Mouse (Mus musculus): ENCODE results near the gene Megf11. TPM values are rescaled to one million over a fixed set of nuclear protein-coding genes. Genes with fewer than 3 reads are reported as not detected.
A peak's percentile ranks its signal among the peaks of the same experiment; 100 is the strongest.

Gene Megf11
- polyA plus RNA-seq, 1 experiment from 2014 or later: 0.96 TPM

DNA sequence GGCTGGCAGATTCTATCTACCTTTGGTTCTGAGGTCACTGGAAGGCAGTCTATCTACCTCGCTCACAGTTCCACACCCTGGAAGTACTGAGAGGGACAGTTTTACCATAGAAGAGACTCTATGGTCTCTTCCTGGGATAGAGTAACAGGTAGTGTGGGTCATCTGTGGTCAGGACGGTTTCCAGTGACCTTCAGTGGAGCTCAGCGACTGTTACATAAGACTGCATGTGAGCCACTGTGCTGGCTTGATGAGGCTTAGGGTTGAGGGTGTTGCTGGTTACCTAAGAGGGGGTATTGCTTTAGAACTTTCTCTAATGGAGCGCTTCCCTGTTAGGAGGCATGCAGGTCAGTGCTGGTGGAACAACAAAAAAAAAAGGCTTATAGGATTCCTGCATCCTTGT, 68.8 kb downstream of the Megf11 start:
- peaks cover 3% of the 10 kb centered on the region for H3K27me3 ChIP-seq (replicated peaks; ENCODE audit: low read depth, poor library complexity, severe bottlenecking)
- no peak overlapping the region for H3K27ac ChIP-seq (replicated peaks)
- H3K36me3 ChIP-seq (replicated peaks): no peaks in the 10 kb centered on the region
- H3K9me3 ChIP-seq: no peaks in the 10 kb centered on the region
- no peak overlapping the region for H3K4me3 ChIP-seq
- H3K4me1 ChIP-seq: peaks cover 49% of the 10 kb centered on the region
- no peak for DNase-seq (ENCODE audit: low spot score)
- 81% methylated on average over 4 of the region's 4 CpGs for whole genome bisulfite sequencing

DNA sequence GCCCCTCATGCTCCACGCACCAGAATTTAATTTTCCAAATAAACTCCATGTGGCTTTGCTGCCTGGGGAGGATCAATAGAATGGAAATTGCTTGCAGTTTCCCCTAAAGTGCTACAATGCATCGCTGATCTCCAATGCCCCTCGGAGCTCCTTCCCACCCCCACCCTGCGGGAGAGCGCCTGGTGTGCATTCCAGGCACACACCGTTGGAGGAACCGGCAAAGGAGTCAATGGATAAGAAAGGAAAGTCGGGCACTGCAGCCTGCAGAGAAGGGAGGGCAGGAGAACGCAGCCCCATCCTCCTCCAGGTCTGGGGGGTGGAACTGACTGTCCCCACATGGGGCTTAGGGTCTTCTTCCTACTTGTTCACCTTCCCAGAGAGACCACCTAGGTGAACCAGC, 70.5 kb downstream of the Megf11 start:
- peak; percentile 49 for DNase-seq (ENCODE audit: low spot score)
- H3K27ac ChIP-seq (replicated peaks): peak overlapping the region; percentile 67
- H3K9me3 ChIP-seq: no peaks in the 10 kb centered on the region
- peaks cover 3% of the 10 kb centered on the region for H3K27me3 ChIP-seq (replicated peaks; ENCODE audit: low read depth, poor library complexity, severe bottlenecking)
- WGBS: 1% methylated on average over 9 of the region's 9 CpGs
- H3K4me1 ChIP-seq: peaks cover 46% of the 10 kb centered on the region
- no peaks in the 10 kb centered on the region for H3K36me3 ChIP-seq (replicated peaks)
- H3K4me3 ChIP-seq: peak overlapping the region; percentile 26

DNA sequence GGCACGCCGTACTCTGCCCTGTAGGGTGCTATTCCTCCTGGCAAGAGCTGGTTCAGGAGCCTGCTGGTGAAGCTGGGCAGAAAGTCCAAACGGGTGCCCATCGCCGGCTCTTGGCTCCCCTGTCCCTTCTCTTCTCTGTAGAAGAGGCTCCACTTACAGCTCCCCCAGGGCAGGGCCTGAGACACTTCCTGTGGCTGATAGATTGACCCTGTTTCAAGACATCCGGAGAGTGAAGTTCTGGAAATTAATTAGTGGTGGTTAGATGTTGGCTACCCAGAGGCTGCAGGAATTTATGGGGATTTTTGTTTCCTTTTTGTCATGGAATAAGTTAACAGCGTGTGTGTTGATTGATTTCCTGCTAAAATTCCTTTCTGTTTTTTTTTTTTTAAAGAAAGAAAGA, 72.2 kb downstream of the Megf11 start:
- no peak for DNase-seq (ENCODE audit: low spot score)
- H3K27ac ChIP-seq (replicated peaks): peak overlapping the region; percentile 12
- no peaks in the 10 kb centered on the region for H3K9me3 ChIP-seq
- no peaks in the 10 kb centered on the region for H3K36me3 ChIP-seq (replicated peaks)
- H3K4me1 ChIP-seq: peaks cover 48% of the 10 kb centered on the region
- H3K4me3 ChIP-seq: no peak overlapping the region
- 56% methylated on average over 7 of the region's 7 CpGs for WGBS
- H3K27me3 ChIP-seq (replicated peaks; ENCODE audit: low read depth, poor library complexity, severe bottlenecking): peaks cover 3% of the 10 kb centered on the region

DNA sequence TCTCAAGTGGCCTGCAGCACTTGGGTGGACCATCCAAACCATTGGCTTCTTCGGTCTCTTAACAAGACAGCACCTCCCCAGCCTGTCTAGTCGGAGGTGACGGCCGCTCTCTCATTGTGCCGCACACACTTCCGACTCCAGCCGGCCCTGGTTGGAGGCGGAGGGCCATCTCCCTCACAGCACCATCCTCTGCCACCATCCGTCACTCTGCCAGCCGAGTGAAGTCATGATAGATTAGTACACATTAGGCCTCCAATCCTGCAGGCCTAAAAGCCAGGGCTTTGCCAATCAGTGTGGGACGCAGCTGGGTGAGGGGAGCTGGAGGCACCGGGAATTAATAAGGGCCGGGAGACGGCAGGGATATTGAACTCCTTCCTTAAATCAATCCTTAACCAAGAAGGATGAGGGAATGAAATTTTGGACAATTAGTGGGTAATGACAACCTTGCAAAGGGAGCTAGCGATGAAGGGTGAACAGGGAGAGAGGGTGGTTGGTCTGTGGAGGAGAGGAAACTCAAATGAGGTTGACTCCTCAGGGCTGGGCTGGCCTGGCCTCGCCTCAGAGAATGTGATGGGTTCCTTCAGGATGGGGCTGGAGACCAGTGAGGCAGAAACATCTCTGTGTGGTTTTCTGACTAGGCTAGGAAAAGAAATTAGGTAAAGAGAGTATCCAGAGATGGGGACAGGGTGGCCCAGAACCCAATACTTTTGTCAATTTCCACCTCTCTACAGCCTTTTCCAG, 76.3 kb downstream of the Megf11 start:
- no peak for DNase-seq (ENCODE audit: low spot score)
- Histone ChIP-seq H3K27me3 (replicated peaks; ENCODE audit: low read depth, poor library complexity, severe bottlenecking) (peaks cover 3% of the 10 kb centered on the region; the same call in 1 of the 2 replicates), H3K4me3 (no peak overlapping the region), H3K9me3 (no peaks in the 10 kb centered on the region), H3K36me3 (replicated peaks) (no peaks in the 10 kb centered on the region), H3K4me1 (peaks cover 32% of the 10 kb centered on the region), H3K27ac (replicated peaks) (no peak overlapping the region)
- WGBS: 87% methylated on average over 16 of the region's 16 CpGs

DNA sequence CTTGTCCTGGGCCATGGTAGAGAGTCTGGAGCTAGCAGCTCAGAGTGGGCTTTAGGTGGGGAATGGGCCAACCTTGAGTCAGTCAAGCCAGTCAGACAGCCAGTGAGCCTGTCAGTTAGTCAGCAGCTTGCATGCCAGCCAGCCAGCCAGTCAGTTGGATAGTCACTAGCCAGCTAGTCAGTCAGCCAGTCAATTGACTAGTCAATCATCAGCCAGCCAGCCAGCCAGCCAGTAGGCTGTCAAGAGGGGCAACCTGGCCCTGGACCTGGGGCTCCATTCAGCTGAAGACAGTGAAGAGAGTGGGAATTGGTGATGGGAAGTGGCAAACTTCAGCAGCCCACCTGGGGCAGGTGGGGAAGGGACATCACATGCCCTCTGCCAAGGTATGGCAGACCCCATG, 77.4 kb downstream of the Megf11 start:
- Histone ChIP-seq H3K27me3 (replicated peaks; ENCODE audit: low read depth, poor library complexity, severe bottlenecking) (peaks cover 3% of the 10 kb centered on the region; the same call in 1 of the 2 replicates), H3K27ac (replicated peaks) (no peak overlapping the region), H3K4me1 (peaks cover 20% of the 10 kb centered on the region)

DNA sequence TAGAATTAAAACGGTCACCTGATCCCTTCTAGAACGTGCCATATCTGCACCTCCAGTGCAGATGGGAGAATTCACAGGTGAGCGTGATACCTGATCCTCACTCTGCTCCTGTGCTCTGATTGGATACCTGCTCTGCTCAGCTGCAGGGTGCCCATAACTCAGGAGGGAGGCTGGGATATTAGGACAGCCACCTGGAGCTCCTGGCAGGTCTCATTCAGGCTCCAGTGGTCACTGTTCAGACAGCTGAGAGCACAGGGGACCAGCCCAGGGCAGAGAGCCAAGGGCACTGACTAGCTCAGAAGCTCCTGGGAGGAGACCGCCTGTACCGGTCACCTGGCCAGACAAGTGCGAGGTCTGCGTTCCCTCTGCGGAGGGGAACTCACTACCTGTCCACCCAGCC, 80.7 kb downstream of the Megf11 start:
- H3K27me3 ChIP-seq (replicated peaks; ENCODE audit: low read depth, poor library complexity, severe bottlenecking): peaks cover 3% of the 10 kb centered on the region; the same call in 1 of the 2 replicates
- WGBS: 71% methylated on average over 8 of the region's 8 CpGs
- no peaks in the 10 kb centered on the region for H3K9me3 ChIP-seq
- H3K36me3 ChIP-seq (replicated peaks): no peaks in the 10 kb centered on the region
- no peak for DNase-seq (ENCODE audit: low spot score)
- no peak overlapping the region for H3K4me3 ChIP-seq
- peaks cover 8% of the 10 kb centered on the region; the same call in 1 of the 2 replicates for H3K4me1 ChIP-seq
- no peak overlapping the region for H3K27ac ChIP-seq (replicated peaks)

More for the DNA sequence above, 77.4 kb downstream of the Megf11 start:
- Histone ChIP-seq H3K36me3 (replicated peaks) (no peaks in the 10 kb centered on the region), H3K4me3 (no peak overlapping the region), H3K9me3 (no peaks in the 10 kb centered on the region)
- no peak for DNase-seq (ENCODE audit: low spot score)

DNA sequence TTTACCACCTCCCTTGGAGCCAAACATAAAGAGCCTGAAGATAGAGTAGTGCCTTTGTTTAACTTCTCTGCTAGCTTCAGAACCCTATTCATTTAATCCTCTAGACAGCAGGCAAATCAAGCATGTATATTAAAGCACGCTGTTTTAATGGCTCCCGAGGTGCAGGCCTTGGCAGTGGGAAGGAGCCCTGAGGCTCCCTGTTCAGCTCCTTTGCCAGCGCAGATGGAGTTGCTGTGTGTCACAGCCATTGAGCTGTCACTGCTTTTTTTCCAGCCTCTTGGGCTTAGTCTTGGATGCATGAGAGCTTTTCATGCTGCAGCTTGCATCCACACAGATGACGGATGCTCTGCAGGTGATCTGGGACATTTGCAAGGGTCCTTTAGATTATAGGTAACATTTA, 81.1 kb downstream of the Megf11 start:
- 0 out of 2 replicates have a peak, but pooled peaks cover 6% of the 10 kb centered on the region for H3K4me1 ChIP-seq
- no peak overlapping the region for H3K27ac ChIP-seq (replicated peaks)
- H3K27me3 ChIP-seq (replicated peaks; ENCODE audit: low read depth, poor library complexity, severe bottlenecking): peaks cover 3% of the 10 kb centered on the region; the same call in 1 of the 2 replicates
- DNase-seq (ENCODE audit: low spot score): no peak
- H3K9me3 ChIP-seq: no peaks in the 10 kb centered on the region
- no peaks in the 10 kb centered on the region for H3K36me3 ChIP-seq (replicated peaks)
- no peak overlapping the region for H3K4me3 ChIP-seq
- 58% methylated on average over 4 of the region's 4 CpGs for WGBS

DNA sequence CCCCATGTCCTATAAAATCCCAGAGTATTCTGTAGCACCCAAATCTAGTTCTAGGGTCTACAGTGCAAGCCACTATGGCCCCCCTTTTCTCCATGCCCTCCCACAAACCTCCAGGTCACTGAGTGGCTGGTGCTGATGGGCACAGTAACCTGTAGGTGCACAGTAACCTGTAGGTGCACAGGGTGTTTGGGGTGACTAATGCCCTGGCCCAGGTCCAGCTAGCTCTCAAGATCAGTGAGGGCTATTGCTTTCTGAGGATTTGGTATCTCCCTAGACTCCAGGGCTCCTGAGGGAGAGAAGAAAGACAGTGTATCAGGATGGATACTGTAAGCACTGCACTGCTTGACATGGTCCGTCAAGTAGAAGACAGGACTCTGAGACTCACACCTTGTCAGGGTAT, 85.4 kb downstream of the Megf11 start:
- H3K4me1 ChIP-seq: peaks cover 29% of the 10 kb centered on the region
- no peaks in the 10 kb centered on the region for H3K9me3 ChIP-seq
- DNase-seq (ENCODE audit: low spot score): no peak
- H3K27me3 ChIP-seq (replicated peaks; ENCODE audit: low read depth, poor library complexity, severe bottlenecking): peaks cover 14% of the 10 kb centered on the region
- H3K27ac ChIP-seq (replicated peaks): no peak overlapping the region
- no peak overlapping the region for H3K4me3 ChIP-seq
- WGBS: 91% methylated on average over 1 of the region's 1 CpGs
- no peaks in the 10 kb centered on the region for H3K36me3 ChIP-seq (replicated peaks)

DNA sequence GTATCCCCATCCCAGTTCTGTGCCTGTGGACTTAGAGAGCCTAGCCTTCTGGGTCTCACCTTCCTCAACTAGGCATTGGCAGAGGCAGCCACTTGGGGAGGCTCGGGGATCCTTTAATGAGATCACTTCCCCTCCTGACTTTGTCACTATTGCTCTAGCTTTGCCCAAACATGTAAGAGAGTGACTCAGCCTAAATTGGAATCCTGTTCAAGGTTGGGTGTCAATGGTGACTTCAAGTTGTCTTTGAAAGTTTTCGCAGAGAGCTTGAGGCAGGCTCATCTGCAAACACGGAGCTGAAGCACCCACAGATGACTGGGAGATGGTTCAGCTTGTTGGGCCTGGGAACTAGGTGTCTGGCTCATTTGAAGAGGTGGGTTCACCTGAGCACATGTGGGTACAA, 85.9 kb downstream of the Megf11 start:
- Histone ChIP-seq H3K36me3 (replicated peaks) (no peaks in the 10 kb centered on the region), H3K27ac (replicated peaks) (no peak overlapping the region), H3K4me3 (no peak overlapping the region), H3K9me3 (no peaks in the 10 kb centered on the region), H3K27me3 (replicated peaks; ENCODE audit: low read depth, poor library complexity, severe bottlenecking) (peaks cover 14% of the 10 kb centered on the region), H3K4me1 (peaks cover 30% of the 10 kb centered on the region)
- 89% methylated on average over 3 of the region's 3 CpGs for WGBS
- DNase-seq (ENCODE audit: low spot score): no peak

DNA sequence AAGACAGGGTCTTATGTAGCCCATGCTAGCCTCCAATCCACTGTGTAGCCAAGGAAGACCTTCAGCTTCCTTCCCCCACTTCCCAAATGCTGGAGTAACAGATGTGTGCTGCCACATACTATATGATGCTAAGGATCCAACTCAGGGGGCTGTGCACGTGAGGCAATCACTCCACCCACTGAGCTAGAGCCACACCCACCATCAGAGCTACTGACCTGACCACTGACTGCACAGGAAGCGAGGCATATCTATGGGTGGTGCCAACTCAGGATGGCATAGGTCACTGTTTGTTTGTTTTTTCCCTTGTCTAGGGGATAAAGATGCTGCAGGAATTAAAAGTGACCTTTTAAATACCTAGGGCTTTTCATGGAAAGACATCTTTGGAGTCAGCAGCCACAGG, 86.7 kb downstream of the Megf11 start:
- WGBS: 52% methylated on average over 2 of the region's 2 CpGs
- no peak for DNase-seq (ENCODE audit: low spot score)
- Histone ChIP-seq H3K36me3 (replicated peaks) (no peaks in the 10 kb centered on the region), H3K27ac (replicated peaks) (no peak overlapping the region), H3K4me1 (peaks cover 38% of the 10 kb centered on the region), H3K4me3 (no peak overlapping the region), H3K9me3 (no peaks in the 10 kb centered on the region), H3K27me3 (replicated peaks; ENCODE audit: low read depth, poor library complexity, severe bottlenecking) (peaks cover 14% of the 10 kb centered on the region)

DNA sequence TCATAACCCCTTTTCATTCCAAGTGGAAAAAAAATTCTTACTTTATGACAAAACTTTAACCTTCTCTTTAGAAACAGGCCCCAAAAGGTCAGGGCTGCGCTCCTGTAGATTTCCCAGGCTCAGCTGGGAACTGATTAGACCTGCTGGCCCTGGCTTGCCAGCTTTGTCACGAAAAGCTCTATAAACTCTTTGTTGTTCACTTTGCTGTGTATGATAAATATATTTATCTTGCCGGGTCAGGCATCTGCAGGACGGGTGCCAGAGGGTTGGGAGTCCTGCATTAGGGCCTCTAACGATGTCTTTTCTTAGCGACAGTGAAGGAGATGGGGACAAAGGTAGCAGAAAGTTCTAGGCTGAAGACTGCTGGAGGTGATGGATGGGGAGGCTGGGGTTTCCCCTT, 87.3 kb downstream of the Megf11 start:
- Histone ChIP-seq H3K27me3 (replicated peaks; ENCODE audit: low read depth, poor library complexity, severe bottlenecking) (peaks cover 14% of the 10 kb centered on the region), H3K36me3 (replicated peaks) (no peaks in the 10 kb centered on the region), H3K9me3 (no peaks in the 10 kb centered on the region), H3K4me1 (peaks cover 42% of the 10 kb centered on the region), H3K27ac (replicated peaks) (no peak overlapping the region), H3K4me3 (no peak overlapping the region)
- WGBS: 78% methylated on average over 6 of the region's 6 CpGs
- DNase-seq (ENCODE audit: low spot score): no peak

DNA sequence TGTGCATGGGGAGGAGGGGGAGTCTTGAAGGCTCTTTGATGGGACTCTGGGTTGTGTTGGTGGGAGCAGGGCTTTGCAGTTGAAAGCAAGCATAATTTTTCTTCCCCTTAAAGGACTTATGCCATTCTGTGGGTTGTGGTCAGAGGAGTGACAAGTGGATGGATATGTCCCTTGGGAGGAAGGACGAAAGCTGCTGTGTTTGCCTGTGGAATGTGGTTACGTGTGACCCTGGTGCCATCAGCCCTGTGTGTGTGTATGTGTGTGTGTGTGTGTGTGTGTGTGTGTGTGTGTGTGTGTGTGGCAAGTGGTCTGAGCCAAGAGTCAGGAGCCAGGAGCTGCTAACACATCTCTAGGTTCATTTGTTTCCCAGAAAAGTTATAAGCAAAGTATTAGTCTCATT, 87.7 kb downstream of the Megf11 start:
- H3K4me1 ChIP-seq: peaks cover 46% of the 10 kb centered on the region

DNA sequence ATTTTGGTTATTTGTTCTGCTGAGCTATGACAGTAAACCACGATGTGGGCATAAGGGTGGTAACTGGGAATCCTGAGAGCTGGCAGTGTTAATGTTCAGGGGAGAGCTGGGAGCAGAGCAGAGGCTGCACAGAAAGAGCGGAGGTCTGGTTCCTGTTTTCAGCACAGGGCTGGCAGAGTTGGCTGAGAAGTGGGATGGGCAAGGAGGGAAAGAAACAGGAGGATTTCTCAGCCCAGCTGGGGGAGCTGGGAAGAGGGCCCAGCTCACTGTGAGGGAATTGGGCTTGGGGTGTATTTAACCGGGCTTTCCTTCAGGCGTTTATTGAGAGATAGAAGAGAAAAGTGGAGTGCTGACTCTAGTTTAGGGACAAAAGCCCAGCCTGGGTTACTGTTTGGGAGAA, 88.3 kb downstream of the Megf11 start:
- Histone ChIP-seq H3K4me1 (peaks cover 46% of the 10 kb centered on the region), H3K27ac (replicated peaks) (no peak overlapping the region), H3K27me3 (replicated peaks; ENCODE audit: low read depth, poor library complexity, severe bottlenecking) (peaks cover 14% of the 10 kb centered on the region), H3K9me3 (no peaks in the 10 kb centered on the region), H3K36me3 (replicated peaks) (no peaks in the 10 kb centered on the region), H3K4me3 (no peak overlapping the region)
- DNase-seq (ENCODE audit: low spot score): no peak
- 53% methylated on average over 4 of the region's 4 CpGs for WGBS

More for the DNA sequence above, 87.7 kb downstream of the Megf11 start:
- DNase-seq (ENCODE audit: low spot score): no peak
- H3K36me3 ChIP-seq (replicated peaks): no peaks in the 10 kb centered on the region
- no peak overlapping the region for H3K4me3 ChIP-seq
- H3K9me3 ChIP-seq: no peaks in the 10 kb centered on the region
- 70% methylated on average over 2 of the region's 2 CpGs for WGBS
- peaks cover 14% of the 10 kb centered on the region for H3K27me3 ChIP-seq (replicated peaks; ENCODE audit: low read depth, poor library complexity, severe bottlenecking)
- no peak overlapping the region for H3K27ac ChIP-seq (replicated peaks)
